Mouse (Mus musculus) B cell, adult 2 months (primary cell): ENCODE results near the gene Tnfaip8l1.

Experiments
- DNase-seq, 2 experiments: peaks; one replicate each; pipeline ENCODE4 v3.0.0; 2022

Gene Tnfaip8l1

DNA sequence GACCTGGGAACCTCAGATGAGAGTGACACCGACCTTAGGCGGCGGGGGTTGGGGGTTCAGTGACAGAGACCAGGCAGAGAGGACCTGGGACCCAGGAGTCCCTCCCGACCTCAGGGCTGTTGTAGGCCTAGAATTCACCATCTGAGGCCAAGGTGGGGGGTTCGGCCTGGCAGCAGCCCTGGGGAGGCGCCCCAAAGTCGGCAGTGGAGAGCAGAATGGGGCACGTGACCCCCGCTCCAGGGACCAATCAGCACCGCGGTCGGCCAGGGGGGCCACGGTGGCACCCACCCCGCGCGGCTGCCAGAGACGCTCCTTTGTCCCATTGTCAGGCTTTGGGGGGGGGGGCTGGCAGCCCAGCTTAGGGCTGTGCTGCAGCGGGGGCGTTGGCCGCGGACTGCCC lies 22.9 kb upstream of the Tnfaip8l1 start:
- no peak for DNase-seq

DNA sequence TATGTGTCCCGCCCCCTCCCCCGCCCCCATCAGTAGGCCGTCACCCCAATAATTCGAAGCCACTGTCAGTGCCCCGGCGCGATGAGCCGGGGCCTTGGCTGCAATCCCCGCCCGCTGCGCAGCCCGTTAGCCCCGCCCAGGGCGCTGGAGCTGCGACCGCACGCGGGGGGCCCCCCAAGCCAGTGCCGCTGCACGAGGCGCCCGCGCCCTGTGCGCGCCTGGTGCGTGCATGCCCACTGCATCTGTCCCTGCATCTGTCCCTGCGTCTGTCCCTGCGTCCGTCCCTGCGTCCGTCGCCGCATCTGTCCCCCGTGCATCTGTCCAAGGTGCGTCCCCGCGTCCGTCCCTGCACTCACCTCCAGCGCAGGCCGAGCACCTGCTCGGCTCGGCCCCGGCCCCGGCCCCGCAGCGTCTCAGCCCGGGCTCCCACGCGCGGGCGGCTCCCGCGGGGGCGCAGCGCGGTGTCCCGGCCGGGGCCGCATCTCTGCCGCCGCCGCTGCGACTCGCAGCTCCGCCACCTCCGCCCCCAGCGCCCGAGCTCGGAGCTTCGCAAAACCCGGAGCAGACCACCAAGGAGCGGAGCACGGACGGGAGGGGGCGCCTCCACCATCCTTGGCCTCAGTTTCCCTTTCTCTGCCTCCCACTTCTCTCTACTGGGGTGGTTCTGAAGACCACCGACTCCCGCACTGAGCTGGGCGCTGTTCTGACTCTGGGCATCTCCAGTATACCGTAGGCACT lies 22.2 kb upstream of the Tnfaip8l1 start, which contains the start of gene Sema6b:
TSS of gene Sema6b (minus strand) at position 486 of the 738 bp plus-strand sequence.
- peak; percentile 44 to 45 for DNase-seq

DNA sequence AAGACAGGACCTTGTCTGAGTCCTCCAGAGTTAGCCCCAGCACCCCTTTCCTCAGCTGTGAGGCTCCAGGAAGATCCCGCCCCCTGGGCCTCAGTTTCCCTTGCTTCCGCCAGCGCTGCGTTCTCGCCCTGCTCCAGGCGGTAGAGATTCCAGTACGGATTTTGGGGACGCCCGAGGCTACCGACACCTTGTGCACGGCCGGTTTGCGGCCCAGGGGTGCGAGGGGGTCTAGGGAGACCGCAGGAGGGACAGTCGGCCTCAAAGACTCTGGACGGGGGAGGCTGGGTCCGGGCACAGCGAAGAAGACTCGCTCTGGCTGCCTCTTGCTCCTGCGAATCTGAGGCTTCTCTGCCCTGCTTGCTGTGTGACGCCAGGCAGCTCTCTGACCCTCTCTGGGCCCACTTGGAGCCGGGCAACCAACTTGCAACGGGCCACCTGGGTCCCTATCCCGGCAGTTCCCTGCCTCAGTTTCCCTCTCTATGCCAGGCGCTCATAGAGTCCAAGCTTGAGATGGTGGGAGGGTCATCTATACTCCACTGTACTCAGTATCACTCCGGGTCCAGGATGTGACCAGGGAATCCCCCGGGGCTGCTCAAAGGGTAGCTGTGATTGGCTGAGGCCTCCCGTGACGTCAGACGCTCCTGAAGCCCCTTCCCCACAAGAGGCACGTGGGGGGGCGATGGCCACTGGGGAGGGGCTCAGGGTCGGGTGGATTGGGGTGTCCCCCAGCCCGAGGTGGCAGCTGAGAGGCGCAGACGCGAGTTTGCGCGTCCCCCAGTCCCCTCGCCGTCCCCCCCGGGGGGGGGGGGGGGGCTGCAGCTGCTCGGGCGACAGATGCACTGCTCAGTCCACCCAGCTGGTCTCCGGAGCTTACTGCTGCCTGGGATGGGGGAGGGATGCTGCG lies 20.3 kb upstream of the Tnfaip8l1 start:
- DNase-seq, result no peak

DNA sequence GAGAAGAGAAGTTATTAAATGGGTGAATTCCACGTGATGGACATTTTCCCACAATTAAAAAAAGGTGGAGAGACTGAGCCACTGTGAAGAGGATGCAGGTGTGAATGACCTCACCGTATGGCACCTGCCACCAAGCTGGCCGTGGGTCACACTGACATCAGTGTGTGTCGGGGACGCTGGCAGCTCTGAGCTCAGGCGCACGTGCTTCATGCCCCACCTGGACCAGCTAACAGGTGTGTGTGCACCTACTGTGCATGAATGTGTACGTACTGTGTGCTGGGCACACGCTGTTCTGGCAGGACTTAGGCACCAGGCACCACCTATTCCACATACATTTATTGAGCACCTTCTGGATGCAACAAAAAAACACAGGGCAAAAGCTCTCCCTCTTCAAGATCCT lies 17.7 kb upstream of the Tnfaip8l1 start:
- DNase-seq, result no peak

DNA sequence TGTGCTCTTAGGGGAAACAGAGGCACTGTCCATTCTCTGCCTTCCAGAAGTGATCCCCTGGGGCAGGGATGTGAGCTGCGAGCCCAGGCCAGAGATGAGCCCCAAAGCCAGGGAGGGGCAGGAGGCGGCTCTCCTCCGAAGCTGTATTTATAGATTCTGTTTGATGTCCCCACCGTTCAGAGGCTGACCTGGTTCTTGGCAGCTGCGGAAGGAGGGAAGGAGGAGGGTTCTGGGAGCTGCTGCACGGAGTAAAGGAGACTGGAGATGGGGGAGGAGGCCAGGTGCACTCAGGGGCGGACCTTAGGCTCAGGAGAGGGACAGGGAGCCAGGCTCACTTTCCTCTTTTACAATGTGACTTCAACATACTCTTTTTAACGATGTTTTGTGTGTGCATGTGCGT lies 16.1 kb upstream of the Tnfaip8l1 start:
- DNase-seq, result no peak

DNA sequence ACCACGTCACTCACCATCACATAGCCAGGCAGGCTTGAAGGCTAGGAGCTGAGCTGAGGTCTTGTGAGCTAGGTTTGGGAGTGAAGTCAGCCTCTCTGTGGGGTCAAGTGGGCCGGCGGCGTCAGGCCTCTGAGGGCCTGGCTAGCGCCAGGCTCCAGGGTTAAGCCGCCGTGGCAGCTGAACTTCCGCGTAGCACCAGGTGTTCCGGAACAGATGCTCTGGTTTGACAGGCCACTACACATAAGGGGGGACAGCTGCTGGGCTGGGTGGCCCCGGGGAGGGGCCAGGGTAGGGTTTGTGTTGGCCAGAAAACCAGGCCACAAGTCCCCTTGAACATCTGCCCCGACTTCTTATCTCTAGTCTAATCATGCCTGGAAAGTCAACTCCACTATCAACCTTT lies 14.9 kb upstream of the Tnfaip8l1 start:
- no peak for DNase-seq

DNA sequence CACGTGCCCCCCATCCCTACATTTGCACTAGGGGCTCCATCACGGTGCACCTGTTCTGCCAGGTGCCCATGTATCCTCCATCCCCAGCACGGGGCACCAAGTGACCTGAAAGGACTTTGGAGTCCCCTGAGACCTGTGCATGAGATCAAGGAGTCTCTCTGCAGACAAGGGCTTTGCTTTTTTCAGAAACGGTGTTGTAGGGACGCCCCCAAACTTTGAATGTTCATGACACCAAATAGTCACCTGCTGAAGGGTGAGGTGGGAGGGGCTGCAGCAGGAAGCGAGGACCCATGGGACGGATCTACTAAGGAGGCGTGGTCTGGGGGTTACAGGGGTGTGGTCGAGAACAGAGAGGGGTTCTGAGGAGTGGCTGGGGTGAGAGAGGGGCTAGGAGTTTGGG lies 14.0 kb upstream of the Tnfaip8l1 start:
- peak; percentile 56 to 68 for DNase-seq

DNA sequence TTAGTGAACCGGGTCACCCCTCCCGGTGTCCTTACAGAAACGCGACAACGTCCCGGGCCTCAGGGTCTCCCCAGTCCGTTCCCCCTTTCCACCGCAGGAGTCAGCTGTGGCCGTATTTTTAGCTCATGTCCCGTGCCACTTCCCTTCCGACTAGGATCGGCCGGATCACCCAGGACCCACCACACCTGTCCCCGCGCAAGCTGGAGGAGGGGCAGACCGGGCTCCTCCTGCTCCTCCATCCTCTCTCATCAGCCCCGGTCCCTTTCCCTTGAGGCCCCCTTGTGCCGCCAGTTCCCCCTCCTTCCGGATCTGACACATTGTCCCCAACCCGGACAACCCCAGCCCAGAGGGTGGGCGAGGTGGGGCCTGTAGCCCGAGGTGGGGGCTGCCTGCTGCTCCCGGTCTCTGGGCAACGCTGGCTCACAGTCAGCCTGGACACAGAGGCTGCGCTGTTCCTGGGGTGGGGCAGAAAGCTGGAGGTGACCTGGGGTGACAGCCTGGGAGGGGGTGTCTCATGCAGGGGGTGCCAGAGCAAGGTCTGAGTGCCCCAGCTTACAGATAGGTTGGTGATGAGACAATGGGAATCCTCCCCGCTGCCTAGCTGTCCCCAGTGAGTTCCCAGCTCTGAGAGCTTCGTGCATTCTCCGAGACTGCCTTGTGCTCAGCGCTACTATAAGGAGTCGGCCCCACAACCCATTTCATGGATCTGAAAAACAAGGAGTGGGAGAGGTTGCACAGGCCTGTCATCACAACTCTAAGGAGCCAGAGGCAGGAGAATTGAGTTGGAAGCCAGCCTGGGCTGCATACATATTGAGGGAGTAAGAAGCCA lies 13.3 kb upstream of the Tnfaip8l1 start:
- DNase-seq, result no peak

DNA sequence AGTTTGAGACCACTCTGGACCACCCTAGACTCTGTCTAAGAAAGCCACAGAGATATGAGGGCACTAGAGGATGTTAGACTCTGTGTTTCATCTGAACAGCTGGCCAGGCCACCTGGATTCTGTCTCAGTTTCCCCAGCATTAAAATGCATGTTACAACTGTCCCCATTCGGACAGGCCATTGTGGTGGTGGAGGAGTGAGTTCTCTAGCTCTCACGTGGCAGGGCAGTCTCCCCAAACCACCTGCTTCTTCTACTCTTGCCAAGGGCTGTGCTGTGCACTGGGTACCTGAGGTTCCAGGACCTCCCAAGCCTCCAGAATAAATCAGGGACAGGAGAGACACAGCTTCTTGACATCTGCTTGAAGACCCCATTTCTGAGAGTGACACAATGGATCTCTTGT lies 12.4 kb upstream of the Tnfaip8l1 start:
- no peak for DNase-seq

DNA sequence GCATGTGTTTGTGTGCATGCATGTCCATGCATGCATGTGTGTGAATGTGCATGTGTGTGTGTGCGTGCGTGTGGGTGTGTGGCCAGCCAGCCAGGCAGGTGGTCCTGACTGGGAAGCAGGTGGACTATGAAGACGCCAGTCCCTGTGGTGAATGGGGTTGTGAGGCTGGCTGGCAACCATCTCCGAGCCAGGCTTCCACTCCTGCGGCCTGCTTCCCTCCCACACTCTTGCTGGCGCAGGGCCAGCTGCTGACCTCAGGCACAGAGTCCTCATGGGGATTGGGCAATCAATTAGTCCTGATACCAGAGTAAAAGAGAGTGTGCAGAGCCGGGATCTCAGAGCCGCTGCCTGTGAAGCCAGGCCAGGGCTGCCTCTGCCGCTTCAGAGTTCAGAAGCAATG lies 8.6 kb upstream of the Tnfaip8l1 start:
- DNase-seq, result no peak

DNA sequence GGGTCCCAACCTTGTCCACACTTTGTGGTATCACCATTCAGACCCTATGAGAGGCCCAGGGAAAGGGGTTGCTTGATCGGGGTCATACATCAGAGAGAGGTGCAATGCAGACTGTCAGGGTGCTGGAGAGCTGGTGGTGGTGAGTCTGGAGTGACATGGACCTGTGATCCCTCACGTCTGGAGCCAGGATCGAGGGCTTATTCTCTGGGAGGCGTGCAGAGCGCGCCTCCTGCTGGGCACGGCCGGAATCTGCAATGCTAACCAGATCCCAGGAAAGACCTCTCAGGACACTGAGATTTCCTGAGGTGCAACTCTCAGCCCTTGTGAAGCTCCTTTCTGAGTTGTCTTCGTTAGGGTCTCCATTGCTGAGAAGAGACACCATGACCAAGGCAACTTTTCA lies 2.5 kb upstream of the Tnfaip8l1 start:
- DNase-seq, result peak; percentile 48 to 51

DNA sequence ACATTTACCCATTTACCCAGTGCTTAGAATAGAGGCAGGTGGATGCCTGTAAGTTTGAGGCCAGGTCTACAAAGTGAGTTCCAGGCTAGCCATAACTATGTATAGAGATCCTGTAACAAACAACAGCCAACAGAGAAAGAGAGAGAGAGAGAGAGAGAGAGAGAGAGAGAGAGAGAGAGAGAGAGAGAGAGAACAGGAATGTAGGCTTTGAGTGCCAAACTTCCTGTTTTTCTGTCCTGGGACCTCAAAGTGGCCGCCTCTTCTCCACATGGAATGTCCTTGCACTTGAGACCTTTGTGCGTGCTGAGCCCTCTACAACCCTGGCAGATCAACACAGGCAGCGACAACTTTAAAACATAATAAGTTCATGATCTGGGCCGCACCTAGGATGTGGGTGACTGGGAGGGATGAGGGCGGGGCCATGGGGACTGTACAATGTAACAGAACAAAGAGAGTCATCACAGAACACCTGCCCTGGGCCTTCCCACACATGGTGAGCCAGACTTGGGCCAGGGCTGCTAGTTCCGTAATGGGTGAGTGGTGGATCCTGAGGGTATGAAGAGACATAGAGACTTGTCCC lies 1.3 kb downstream of the Tnfaip8l1 start:
- no peak for DNase-seq

DNA sequence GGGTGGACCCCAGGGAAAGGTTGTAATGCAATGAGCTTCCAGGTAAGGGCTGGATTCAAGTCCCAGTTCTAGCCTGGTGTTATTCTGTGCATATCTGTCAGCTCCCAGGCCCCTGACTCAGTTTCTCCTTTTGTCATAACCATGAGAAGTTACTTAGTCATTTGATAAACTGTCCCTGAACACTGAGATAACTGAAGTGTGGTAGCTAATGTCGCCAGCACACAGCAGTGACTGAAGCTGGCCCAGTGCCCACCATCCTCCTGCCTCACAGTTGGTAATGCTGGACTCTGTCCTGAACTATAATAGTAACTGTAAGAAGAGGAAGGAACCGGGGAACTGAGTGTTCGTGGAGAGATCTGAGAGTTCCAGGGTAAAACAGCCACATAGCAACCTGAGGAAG lies 2.2 kb downstream of the Tnfaip8l1 start:
- no peak for DNase-seq

DNA sequence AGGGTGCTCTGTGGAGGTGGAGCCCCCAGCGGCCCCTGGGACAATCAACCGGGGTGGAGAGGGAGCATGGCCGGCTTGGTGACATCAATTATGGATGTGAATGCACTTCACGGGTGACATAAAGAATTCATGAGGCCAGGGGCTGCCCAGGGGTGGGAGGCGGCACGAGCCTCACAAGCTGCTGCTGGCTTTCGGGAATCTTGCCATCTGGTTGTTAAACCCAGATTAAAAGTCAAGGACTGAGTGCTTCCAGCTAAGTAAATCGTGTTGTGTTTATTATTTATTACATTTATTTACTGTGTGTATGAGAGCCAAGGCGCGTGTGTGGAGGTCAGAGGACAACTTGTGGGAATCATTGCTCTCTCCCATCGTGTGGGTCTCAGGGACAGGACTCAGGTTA lies 3.4 kb downstream of the Tnfaip8l1 start:
- DNase-seq, result no peak

DNA sequence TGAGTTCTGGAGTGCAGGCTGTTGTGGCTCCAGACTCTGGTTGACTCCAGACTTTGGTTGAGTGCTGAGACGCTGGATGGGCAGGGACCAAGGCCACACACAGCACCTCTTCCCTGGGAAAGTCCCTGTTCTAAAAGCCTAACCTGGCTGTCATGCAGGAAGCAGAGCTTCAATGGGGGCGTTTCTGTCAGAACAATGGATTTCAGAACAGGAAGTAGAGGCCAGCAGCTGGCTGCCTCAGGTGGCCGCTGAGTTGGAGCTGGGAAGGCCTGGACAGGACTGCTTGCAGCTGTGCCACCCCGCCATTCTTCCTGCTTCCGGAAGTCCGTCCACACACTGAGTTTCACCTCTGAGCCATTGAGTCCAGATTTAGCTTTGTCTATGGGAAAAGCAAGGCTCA lies 7.6 kb downstream of the Tnfaip8l1 start:
- no peak for DNase-seq

DNA sequence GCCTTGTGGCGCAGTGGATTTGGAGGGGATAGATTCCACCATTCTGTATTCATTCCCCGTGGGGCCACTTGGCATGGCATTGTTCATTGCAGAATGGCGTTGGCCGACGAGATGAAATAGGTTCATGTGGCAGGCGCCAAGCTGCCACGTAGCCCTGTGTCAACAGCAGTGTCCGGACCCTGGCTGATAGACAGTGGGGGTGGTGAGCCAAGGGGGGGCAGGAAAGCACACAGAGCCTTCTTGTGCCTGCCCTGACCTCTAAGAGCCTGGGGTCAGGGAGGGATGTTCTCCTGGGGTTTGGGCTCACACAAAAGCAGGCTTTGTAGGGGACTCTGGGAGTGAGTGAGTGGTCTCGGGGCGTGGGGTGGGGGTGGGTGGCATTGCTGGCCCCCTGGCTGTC lies 8.4 kb downstream of the Tnfaip8l1 start:
- DNase-seq, result no peak

DNA sequence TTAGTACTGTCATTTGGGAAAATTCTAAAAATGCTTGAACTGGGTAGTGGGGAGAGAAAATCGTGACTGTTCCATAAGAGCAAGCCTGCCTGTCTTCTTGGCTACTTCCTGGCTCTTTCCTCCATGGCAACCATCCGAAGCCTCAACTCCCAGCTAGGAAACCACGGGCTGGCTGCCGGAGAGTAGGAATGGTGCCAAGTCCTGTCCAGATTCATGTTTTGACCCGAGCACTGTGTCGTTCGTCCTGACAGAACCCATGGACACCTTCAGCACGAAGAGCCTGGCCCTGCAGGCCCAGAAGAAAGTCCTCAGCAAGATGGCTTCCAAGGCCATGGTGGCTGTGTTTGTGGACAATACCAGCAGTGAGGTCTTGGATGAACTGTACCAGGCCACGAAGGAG lies 9.2 kb downstream of the Tnfaip8l1 start:
- DNase-seq, result no peak

DNA sequence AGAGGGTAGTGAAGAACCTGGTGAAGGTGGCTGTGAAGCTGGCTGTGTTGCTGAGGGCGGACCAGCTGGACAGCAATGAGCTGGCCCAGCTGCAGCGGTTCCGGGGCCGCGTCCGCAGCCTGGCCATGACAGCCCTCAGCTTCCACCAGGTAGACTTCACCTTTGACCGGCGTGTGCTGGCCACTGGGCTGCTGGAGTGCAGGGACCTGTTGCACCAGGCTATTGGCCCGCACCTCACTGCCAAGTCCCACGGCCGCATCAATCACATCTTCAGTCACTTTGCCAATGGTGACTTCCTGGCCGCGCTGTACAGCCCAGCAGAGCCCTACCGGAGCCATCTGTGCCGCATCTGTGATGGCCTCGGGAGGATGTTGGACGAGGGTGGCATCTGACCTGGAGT lies 9.6 kb downstream of the Tnfaip8l1 start:
- no peak for DNase-seq

DNA sequence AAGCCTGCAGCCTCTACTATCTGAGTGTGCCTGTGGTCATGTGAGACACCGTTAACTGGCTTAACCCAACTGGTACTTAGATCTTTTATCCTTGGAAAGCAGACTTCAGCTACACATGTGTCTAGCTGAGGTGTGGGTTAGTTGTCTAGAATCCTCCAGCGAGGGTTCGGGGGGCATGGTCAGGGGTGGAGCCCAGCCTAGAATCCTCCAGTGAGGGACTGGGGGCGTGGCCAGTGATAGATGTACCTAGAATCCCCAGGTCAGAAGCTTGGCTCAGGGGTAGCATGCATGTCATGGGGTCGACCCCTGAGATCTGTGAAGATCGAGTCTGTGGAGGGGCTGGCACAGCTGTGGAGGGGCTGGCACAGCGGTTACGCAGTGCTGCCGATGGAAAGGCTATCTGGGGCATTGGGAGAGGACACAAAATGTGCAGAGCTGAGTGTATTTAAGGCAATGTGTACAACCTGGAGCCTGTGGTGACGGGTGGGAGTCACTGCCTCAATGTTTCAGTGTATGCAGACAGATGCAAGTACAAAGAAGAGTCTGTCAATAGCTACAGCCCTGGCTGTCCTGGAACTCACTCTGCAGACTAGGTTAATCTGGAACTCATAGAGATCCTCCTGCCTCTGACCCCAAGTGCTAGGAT lies 11.2 kb downstream of the Tnfaip8l1 start:
- peak in 1 of 2 experiments; percentile 17 for DNase-seq

DNA sequence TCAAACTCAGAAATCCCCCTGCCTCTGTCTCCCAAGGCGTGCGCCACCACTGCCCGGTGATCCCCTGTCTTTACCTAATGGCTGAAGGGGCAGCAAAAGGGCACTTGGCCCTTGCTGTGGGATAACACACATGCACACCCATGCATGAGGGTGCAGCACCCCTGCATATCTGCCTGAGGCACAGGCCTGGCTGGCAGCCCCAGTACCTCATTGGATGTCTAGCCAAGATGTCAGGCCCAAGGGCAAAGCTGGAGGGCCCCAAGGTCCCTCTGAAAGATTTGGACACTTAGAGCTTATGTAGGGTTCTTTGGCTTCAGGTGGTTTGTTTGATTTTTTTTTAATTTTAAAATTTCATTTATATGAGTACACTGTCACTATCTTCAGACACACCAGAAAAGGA lies 13.1 kb downstream of the Tnfaip8l1 start:
- DNase-seq, result no peak

DNA sequence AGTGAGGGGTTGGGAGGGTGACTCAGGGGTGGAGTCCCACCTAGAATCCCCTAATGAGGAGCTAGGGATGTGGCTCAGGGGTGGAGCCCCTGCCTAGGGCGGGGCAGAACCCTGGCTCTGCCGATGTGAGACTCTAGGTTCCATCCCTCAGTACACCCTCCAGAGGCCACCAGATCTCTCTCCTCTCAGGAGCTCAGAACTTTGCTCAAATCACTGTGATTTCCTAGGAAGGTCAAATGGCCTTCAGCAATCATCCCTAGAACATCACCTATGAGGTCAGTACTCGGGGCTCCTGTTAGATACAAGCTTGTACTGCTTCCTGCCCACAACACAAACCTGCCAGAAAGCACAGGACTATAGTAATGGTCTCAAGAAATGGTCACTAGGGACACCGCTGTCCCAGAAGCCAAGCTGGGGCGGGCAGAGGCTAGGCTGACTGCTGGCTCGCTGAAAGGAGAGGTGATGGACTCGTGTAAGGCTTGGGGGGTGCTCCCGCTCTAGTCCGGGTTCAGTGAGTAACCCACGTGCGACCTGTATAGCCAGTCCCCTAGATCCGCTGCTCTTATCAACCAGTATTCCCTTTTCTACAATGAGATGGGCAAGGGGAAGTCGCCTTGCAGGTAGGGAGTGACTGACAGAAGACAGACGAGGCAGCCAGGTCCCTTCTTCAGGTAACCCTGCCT lies 20.8 kb downstream of the Tnfaip8l1 start:
- DNase-seq, result no peak

DNA sequence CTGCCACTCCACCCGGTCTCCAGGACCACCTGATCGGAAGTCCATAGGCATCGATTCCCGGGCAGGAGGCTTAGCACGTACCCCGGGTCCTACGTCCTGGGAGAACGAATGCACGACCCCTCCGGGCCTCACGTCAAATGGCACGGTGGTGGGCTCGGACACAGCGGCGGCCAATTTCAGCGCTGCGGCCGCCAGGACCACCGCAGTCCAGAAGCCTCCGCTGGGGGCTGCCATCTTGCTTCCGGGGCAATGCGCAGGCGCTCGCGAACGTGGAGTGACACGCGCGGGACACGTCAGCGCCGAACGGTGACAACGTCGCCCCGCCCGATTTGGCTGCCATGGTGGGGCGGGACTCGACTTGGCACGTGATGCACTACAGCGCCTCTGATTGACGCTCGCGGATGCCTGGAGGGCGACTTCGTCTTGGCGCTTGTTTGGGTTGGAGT lies 21.4 kb downstream of the Tnfaip8l1 start, which contains the start of gene Mydgf:
TSS of gene Mydgf (minus strand) at position 263 of the 446 bp plus-strand sequence.
- DNase-seq, result peak; percentile 96
